Mouse (Mus musculus): ENCODE measurements around the gene Tbp. TPM values are rescaled to one million over a fixed set of nuclear protein-coding genes. Genes with fewer than 3 reads are reported as not detected.

The Tbp gene
- polyA plus RNA-seq, 1 experiment from 2014 or later: 46.6 TPM

- Histone ChIP-seq H3K27ac (replicated peaks; ENCODE audit: low read depth, low read length) (peak overlapping the region; percentile 92), H3K4me1 (ENCODE audit: control insufficient read depth, insufficient read depth, low read length) (peaks cover 25% of the 10 kb centered on the region), H3K36me3 (ENCODE audit: control insufficient read depth, insufficient read depth, low read length) (peaks cover 37% of the 10 kb centered on the region), H3K9me3 (ENCODE audit: control insufficient read depth, low read length) (no peaks in the 10 kb centered on the region), H3K4me2 (ENCODE audit: low read depth, low read length) (peak overlapping the region; percentile 92), H3K27me3 (replicated peaks; ENCODE audit: control insufficient read depth, insufficient read depth, low read length) (no peaks in the 10 kb centered on the region), H3K9ac (ENCODE audit: low read depth, low read length) (peak overlapping the region; percentile 90), H3K4me3 (ENCODE audit: low read depth, low read length) (peak overlapping the region; percentile 96)
- WGBS: 2% methylated on average over 49 of the region's 50 CpGs
- DNase-seq (ENCODE audit: low spot score) (peak; percentile 96), ATAC-seq (ENCODE audit: low read depth) (peak; percentile 96)
Measured at GRCm38 (mm10) chr17:15497882-15498752, 1.6 kb upstream of the Tbp start.

- Histone ChIP-seq H3K27ac (replicated peaks; ENCODE audit: low read depth, low read length) (peak overlapping the region; percentile 92), H3K9ac (ENCODE audit: low read depth, low read length) (peak overlapping the region; percentile 90)
- 48% methylated on average over 7 of the region's 7 CpGs for WGBS
Measured at GRCm38 (mm10) chr17:15498753-15499113, 955 bp upstream of the Tbp start.

DNA sequence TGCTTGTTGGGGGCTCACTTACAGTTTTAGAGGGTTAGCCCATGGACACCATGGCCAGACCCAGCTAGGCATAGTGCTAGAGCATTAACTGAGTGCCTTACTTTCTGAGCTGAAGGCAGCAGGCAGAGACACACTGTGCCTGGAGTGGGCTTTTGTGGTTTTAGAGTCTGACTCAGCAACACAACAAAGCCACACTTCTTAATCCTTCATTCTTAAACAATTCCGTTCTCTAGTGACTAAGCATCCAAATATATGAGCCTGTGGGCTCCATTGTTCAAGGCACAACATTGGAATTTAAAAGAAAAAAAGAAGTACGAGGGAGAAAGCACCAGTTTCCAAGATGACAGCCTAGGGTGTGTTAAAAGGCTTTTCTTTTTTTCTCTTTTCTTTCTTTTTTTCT, 11.0 kb downstream of the Tbp start:
- H3K27me3 ChIP-seq (replicated peaks; ENCODE audit: control insufficient read depth, insufficient read depth, low read length): no peaks in the 10 kb centered on the region
- no peak overlapping the region for H3K4me2 ChIP-seq (ENCODE audit: low read depth, low read length)
- H3K9ac ChIP-seq (ENCODE audit: low read depth, low read length): no peak overlapping the region
- H3K4me1 ChIP-seq (ENCODE audit: control insufficient read depth, insufficient read depth, low read length): no peaks in the 10 kb centered on the region
- H3K4me3 ChIP-seq (ENCODE audit: low read depth, low read length): no peak overlapping the region
- ATAC-seq (ENCODE audit: low read depth) (no peak), DNase-seq (ENCODE audit: low spot score) (no peak)
- H3K36me3 ChIP-seq (ENCODE audit: control insufficient read depth, insufficient read depth, low read length): peaks cover 99% of the 10 kb centered on the region
- H3K27ac ChIP-seq (replicated peaks; ENCODE audit: low read depth, low read length): no peak overlapping the region
- H3K9me3 ChIP-seq (ENCODE audit: control insufficient read depth, low read length): no peaks in the 10 kb centered on the region
- WGBS: 93% methylated on average over 2 of the region's 2 CpGs

More at GRCm38 (mm10) chr17:15498753-15499113, 955 bp upstream of the Tbp start:
- Histone ChIP-seq H3K4me1 (ENCODE audit: control insufficient read depth, insufficient read depth, low read length) (peaks cover 25% of the 10 kb centered on the region), H3K27me3 (replicated peaks; ENCODE audit: control insufficient read depth, insufficient read depth, low read length) (no peaks in the 10 kb centered on the region), H3K9me3 (ENCODE audit: control insufficient read depth, low read length) (no peaks in the 10 kb centered on the region), H3K4me2 (ENCODE audit: low read depth, low read length) (peak overlapping the region; percentile 92), H3K36me3 (ENCODE audit: control insufficient read depth, insufficient read depth, low read length) (peaks cover 36% of the 10 kb centered on the region), H3K4me3 (ENCODE audit: low read depth, low read length) (peak overlapping the region; percentile 96)
- DNase-seq (ENCODE audit: low spot score) (no peak), ATAC-seq (ENCODE audit: low read depth) (no peak)

DNA sequence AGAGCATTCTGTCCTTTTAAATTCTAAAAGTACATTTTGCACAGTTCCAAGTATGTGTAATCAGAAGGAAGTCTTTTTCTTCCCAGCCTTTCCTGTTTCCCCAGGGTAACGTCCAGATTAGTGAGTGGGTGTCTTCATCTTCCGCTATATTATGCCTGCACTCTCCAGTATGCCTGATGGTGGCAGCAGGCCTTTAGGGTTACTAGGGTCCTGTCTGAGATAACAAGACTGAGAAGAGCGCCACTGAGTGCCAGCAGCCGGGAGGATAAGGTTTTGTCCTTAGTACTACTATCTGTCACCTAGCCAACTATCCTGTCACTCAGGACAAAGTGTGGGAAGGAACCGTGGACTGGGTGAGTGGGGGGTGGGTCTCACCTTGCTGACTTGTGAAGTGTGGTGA, 18.1 kb downstream of the Tbp start:
- DNase-seq (ENCODE audit: low spot score) (no peak), ATAC-seq (ENCODE audit: low read depth) (no peak)
- Histone ChIP-seq H3K9me3 (ENCODE audit: control insufficient read depth, low read length) (no peaks in the 10 kb centered on the region), H3K4me2 (ENCODE audit: low read depth, low read length) (no peak overlapping the region), H3K9ac (ENCODE audit: low read depth, low read length) (no peak overlapping the region), H3K4me3 (ENCODE audit: low read depth, low read length) (no peak overlapping the region), H3K27ac (replicated peaks; ENCODE audit: low read depth, low read length) (no peak overlapping the region), H3K4me1 (ENCODE audit: control insufficient read depth, insufficient read depth, low read length) (no peaks in the 10 kb centered on the region), H3K27me3 (replicated peaks; ENCODE audit: control insufficient read depth, insufficient read depth, low read length) (no peaks in the 10 kb centered on the region), H3K36me3 (ENCODE audit: control insufficient read depth, insufficient read depth, low read length) (peaks cover 94% of the 10 kb centered on the region)
- WGBS: 72% methylated on average over 5 of the region's 5 CpGs

- H3K36me3 ChIP-seq (ENCODE audit: control insufficient read depth, insufficient read depth, low read length): peaks cover 93% of the 10 kb centered on the region
Measured at GRCm38 (mm10) chr17:15518186-15518585, 18.5 kb downstream of the Tbp start.

GRCm38 (mm10) chr17:15518766-15519165, 19.1 kb downstream of the Tbp start:
- WGBS: 89% methylated on average over 1 of the region's 1 CpGs
- no peaks in the 10 kb centered on the region for H3K4me1 ChIP-seq (ENCODE audit: control insufficient read depth, insufficient read depth, low read length)
- DNase-seq (ENCODE audit: low spot score) (no peak), ATAC-seq (ENCODE audit: low read depth) (no peak)
- H3K27me3 ChIP-seq (replicated peaks; ENCODE audit: control insufficient read depth, insufficient read depth, low read length): no peaks in the 10 kb centered on the region
- H3K9me3 ChIP-seq (ENCODE audit: control insufficient read depth, low read length): no peaks in the 10 kb centered on the region
- H3K27ac ChIP-seq (replicated peaks; ENCODE audit: low read depth, low read length): no peak overlapping the region
- peaks cover 93% of the 10 kb centered on the region for H3K36me3 ChIP-seq (ENCODE audit: control insufficient read depth, insufficient read depth, low read length)
- H3K4me3 ChIP-seq (ENCODE audit: low read depth, low read length): no peak overlapping the region
- no peak overlapping the region for H3K9ac ChIP-seq (ENCODE audit: low read depth, low read length)
- no peak overlapping the region for H3K4me2 ChIP-seq (ENCODE audit: low read depth, low read length)

More at GRCm38 (mm10) chr17:15518186-15518585, 18.5 kb downstream of the Tbp start:
- H3K27me3 ChIP-seq (replicated peaks; ENCODE audit: control insufficient read depth, insufficient read depth, low read length): no peaks in the 10 kb centered on the region
- H3K9ac ChIP-seq (ENCODE audit: low read depth, low read length): no peak overlapping the region
- DNase-seq (ENCODE audit: low spot score) (no peak), ATAC-seq (ENCODE audit: low read depth) (no peak)
- no peak overlapping the region for H3K27ac ChIP-seq (replicated peaks; ENCODE audit: low read depth, low read length)
- no peaks in the 10 kb centered on the region for H3K9me3 ChIP-seq (ENCODE audit: control insufficient read depth, low read length)
- H3K4me2 ChIP-seq (ENCODE audit: low read depth, low read length): no peak overlapping the region
- no peak overlapping the region for H3K4me3 ChIP-seq (ENCODE audit: low read depth, low read length)
- WGBS: 93% methylated on average over 5 of the region's 5 CpGs
- H3K4me1 ChIP-seq (ENCODE audit: control insufficient read depth, insufficient read depth, low read length): no peaks in the 10 kb centered on the region

DNA sequence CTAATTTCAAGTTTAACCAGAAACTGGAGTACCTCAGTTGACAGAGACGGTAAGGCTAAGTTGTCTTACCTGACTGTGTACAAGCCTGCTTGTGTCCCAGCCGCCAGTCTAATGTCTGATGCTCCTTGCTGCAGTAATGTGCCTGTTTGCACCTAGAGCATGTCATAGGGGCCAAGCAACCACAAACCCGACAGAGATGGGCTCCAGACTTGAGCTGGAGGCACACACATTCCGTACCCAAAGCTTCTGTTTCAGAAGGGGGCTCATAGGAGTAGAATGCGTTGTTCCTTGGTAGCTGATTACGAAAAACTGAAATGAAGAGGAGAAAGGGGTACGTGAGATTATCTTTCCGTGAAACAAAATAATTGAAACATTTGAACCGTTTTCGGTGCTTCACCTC, 26.6 kb downstream of the Tbp start:
- Histone ChIP-seq H3K4me1 (ENCODE audit: control insufficient read depth, insufficient read depth, low read length) (peaks cover 6% of the 10 kb centered on the region), H3K27ac (replicated peaks; ENCODE audit: low read depth, low read length) (peak overlapping the region; percentile 61; the same call in 1 of the 2 replicates), H3K4me2 (ENCODE audit: low read depth, low read length) (peak overlapping the region; percentile 76), H3K27me3 (replicated peaks; ENCODE audit: control insufficient read depth, insufficient read depth, low read length) (no peaks in the 10 kb centered on the region), H3K9ac (ENCODE audit: low read depth, low read length) (peak overlapping the region; percentile 76), H3K36me3 (ENCODE audit: control insufficient read depth, insufficient read depth, low read length) (peaks cover 40% of the 10 kb centered on the region), H3K4me3 (ENCODE audit: low read depth, low read length) (peak overlapping the region; percentile 83), H3K9me3 (ENCODE audit: control insufficient read depth, low read length) (no peaks in the 10 kb centered on the region)
- DNase-seq (ENCODE audit: low spot score) (no peak), ATAC-seq (ENCODE audit: low read depth) (no peak)
- 11% methylated on average over 10 of the region's 10 CpGs for WGBS

GRCm38 (mm10) chr17:15526986-15527810, 27.5 kb downstream of the Tbp start, which contains the start of gene Pdcd2:
Gene Pdcd2, minus strand, starts transcription at chr17:15527301.
- DNase-seq (ENCODE audit: low spot score) (peak; percentile 97), ATAC-seq (ENCODE audit: low read depth) (peak; percentile 99)
- Histone ChIP-seq H3K36me3 (ENCODE audit: control insufficient read depth, insufficient read depth, low read length) (peaks cover 31% of the 10 kb centered on the region), H3K4me2 (ENCODE audit: low read depth, low read length) (peak within 1 kb of the TSS; percentile 76), H3K27me3 (replicated peaks; ENCODE audit: control insufficient read depth, insufficient read depth, low read length) (no peaks in the 10 kb centered on the region), H3K4me1 (ENCODE audit: control insufficient read depth, insufficient read depth, low read length) (peaks cover 6% of the 10 kb centered on the region), H3K4me3 (ENCODE audit: low read depth, low read length) (peak within 1 kb of the TSS; percentile 83), H3K9me3 (ENCODE audit: control insufficient read depth, low read length) (no peaks in the 10 kb centered on the region), H3K9ac (ENCODE audit: low read depth, low read length) (peak within 1 kb of the TSS; percentile 76), H3K27ac (replicated peaks; ENCODE audit: low read depth, low read length) (peak within 1 kb of the TSS; percentile 61)
- WGBS: 1% methylated on average over 37 of the region's 55 CpGs
